Mouse (Mus musculus): ENCODE measurements at regions not wholly inside any gene's neighbourhood (a gene's known extent, or its start where the extent isn't known, plus 50 kb on each side); places are given as distances from the start of the nearest gene placed in this dataset.

DNA sequence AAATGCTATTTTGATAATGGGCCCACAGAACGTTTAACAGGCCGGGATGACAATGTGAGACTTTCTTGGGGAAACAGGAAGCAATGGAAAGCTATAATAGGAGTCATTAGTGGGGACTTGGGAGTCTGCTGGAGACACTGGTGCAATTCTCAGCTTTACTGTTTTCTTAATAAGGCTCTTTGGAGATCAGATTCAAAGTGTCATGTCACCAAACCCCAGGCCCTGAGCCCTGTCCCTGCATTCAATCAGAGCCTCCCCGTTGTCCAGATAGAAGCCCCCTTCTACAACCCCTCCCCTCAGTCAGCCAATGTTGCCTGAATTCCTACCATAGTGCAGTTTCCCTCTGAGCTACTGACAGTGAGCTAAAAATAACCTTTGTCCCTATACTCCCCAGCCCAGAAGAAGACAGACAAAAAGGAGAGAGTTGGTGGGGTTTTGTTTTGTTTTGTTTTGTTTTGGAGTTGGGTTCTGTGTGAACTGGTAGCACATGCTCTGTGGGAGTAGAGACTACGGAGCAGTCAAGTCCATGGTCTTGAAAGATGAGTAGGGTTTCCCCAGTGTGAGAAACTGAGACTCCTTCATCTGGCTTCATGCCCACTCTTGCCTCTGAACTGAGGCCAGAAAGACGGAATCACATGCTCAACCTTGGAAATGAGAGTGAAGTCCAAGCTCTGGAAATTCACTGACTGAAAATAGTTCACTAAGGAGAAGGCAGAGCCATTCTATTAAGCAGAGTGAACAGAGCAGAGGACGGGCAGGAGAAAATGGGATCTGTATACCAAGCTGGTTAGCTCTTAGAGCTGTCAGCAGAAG lies 267.3 kb downstream of the Gm826 start:
- Histone ChIP-seq H3K27me3 (replicated peaks; ENCODE audit: control insufficient read depth, insufficient read depth, low read length) (no peaks in the 10 kb centered on the region), H3K36me3 (ENCODE audit: control insufficient read depth, insufficient read depth) (no peaks in the 10 kb centered on the region), H3K27ac (ENCODE audit: low read depth, low read length) (peak overlapping the region; percentile 64; the same call in 1 of the 2 replicates), H3K4me1 (replicated peaks; ENCODE audit: control insufficient read depth, insufficient read depth, low read length) (no peaks in the 10 kb centered on the region), H3K9ac (ENCODE audit: low read depth, low read length) (no peak overlapping the region), H3K4me2 (replicated peaks; ENCODE audit: low read depth) (peak overlapping the region; percentile 10; the same call in 1 of the 2 replicates), H3K4me3 (ENCODE audit: low read depth, low read length) (no peak overlapping the region), H3K9me3 (ENCODE audit: control insufficient read depth) (no peaks in the 10 kb centered on the region)
- TF ChIP-seq CTCF (IDR thresholded peaks at IDR 0.05; ENCODE audit: low read depth): no peak
- 35% methylated on average over 6 of the region's 6 CpGs for WGBS
- peak; percentile 61 for ATAC-seq

DNA sequence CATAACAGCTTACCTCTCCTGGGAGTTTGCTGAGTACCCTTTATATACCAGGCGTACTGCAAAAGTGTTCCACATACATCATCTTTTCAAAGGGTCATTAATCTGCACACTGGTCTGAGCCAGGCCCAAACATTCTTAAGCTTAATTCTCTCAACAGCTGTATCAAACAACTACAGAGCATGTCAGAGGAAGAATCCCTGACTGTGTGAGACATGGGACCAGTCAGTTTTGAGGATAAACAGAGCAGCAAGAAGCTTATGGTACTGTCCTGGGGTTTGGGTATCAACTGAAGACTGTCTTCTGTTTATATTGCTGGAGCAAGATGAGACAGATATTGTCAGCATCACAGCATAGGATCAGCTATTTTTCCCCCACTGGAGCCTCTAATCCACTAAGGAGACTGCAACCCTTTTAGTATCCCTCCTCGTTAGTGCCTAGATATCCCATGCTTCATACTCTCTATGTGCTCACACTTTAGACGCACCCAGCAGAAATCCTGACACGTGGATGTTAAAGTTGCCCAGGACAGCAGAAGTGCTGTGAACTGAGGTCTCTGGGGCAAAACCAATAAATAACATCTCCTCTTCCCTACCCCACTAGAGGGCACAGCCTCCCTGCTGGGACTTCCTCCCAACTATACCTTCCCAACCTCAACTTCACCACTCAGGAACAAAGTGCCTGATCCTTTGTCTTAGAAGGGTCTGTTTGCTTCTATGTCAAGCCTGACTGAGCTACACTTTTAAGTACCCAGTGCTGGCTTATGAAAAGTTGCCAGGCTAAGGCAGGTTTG lies 271.6 kb downstream of the Gm826 start:
- no peak overlapping the region for H3K9ac ChIP-seq (ENCODE audit: low read depth, low read length)
- 55% methylated on average over 4 of the region's 4 CpGs for WGBS
- H3K4me3 ChIP-seq (ENCODE audit: low read depth, low read length): no peak overlapping the region
- H3K27me3 ChIP-seq (replicated peaks; ENCODE audit: control insufficient read depth, insufficient read depth, low read length): no peaks in the 10 kb centered on the region
- no peaks in the 10 kb centered on the region for H3K4me1 ChIP-seq (replicated peaks; ENCODE audit: control insufficient read depth, insufficient read depth, low read length)
- H3K4me2 ChIP-seq (replicated peaks; ENCODE audit: low read depth): no peak overlapping the region
- H3K36me3 ChIP-seq (ENCODE audit: control insufficient read depth, insufficient read depth): no peaks in the 10 kb centered on the region
- ATAC-seq: no peak
- peak; percentile 79 for TF ChIP-seq CTCF (IDR thresholded peaks at IDR 0.05; ENCODE audit: low read depth)
- H3K9me3 ChIP-seq (ENCODE audit: control insufficient read depth): no peaks in the 10 kb centered on the region
- H3K27ac ChIP-seq (ENCODE audit: low read depth, low read length): no peak overlapping the region

DNA sequence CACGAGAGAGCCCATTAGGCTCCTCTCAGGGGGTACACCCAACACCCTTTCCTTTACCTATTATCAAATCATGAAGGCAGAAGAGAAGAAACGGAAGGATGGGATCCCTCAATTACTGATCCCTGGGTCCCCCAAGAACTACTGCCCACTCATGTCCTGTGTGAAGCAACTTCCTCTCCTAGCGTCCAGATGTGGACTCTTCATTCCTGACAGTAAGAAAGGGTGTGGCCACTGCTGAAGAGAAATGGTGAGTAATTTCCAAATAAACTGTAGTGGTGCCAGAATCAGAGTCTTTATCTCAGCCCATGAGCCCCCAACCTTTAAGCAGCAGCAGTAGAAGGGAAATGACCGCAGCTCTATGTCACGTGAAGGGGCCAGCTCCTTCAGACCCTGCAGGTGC lies 273.9 kb downstream of the Gm826 start:
- H3K36me3 ChIP-seq (ENCODE audit: control insufficient read depth, insufficient read depth): no peaks in the 10 kb centered on the region
- ATAC-seq: no peak
- no peaks in the 10 kb centered on the region for H3K27me3 ChIP-seq (replicated peaks; ENCODE audit: control insufficient read depth, insufficient read depth, low read length)
- no peaks in the 10 kb centered on the region for H3K9me3 ChIP-seq (ENCODE audit: control insufficient read depth)
- H3K27ac ChIP-seq (ENCODE audit: low read depth, low read length): no peak overlapping the region
- H3K4me2 ChIP-seq (replicated peaks; ENCODE audit: low read depth): no peak overlapping the region
- no peak overlapping the region for H3K9ac ChIP-seq (ENCODE audit: low read depth, low read length)
- no peaks in the 10 kb centered on the region for H3K4me1 ChIP-seq (replicated peaks; ENCODE audit: control insufficient read depth, insufficient read depth, low read length)
- TF ChIP-seq CTCF (IDR thresholded peaks at IDR 0.05; ENCODE audit: low read depth): no peak
- H3K4me3 ChIP-seq (ENCODE audit: low read depth, low read length): no peak overlapping the region
- 73% methylated on average over 5 of the region's 5 CpGs for WGBS

DNA sequence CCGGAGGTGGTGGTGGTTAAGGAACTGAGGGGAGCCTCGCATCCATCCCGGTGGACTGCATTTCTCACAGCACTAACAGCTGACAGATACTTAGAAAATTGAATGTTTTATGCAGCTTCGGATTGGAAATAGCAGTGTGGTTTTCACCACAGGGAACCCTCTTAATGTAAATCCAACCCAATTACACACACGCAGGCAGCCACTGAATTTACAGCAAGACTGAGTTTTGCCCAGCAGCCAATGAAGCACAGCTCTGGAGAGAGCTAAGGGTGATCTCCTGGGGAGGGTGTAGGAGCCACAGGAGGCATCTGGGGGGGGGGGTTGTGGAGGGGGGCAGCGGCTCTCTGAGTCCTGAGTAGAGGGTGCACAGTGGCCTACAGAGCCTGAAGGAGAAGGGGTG lies 276.8 kb downstream of the Gm826 start:
- Histone ChIP-seq H3K4me3 (ENCODE audit: low read depth, low read length) (no peak overlapping the region), H3K27me3 (replicated peaks; ENCODE audit: control insufficient read depth, insufficient read depth, low read length) (no peaks in the 10 kb centered on the region), H3K9me3 (ENCODE audit: control insufficient read depth) (no peaks in the 10 kb centered on the region), H3K4me1 (replicated peaks; ENCODE audit: control insufficient read depth, insufficient read depth, low read length) (no peaks in the 10 kb centered on the region), H3K9ac (ENCODE audit: low read depth, low read length) (no peak overlapping the region), H3K36me3 (ENCODE audit: control insufficient read depth, insufficient read depth) (no peaks in the 10 kb centered on the region), H3K4me2 (replicated peaks; ENCODE audit: low read depth) (no peak overlapping the region), H3K27ac (ENCODE audit: low read depth, low read length) (no peak overlapping the region)
- no peak for TF ChIP-seq CTCF (IDR thresholded peaks at IDR 0.05; ENCODE audit: low read depth)
- ATAC-seq: no peak
- WGBS: 68% methylated on average over 6 of the region's 6 CpGs

DNA sequence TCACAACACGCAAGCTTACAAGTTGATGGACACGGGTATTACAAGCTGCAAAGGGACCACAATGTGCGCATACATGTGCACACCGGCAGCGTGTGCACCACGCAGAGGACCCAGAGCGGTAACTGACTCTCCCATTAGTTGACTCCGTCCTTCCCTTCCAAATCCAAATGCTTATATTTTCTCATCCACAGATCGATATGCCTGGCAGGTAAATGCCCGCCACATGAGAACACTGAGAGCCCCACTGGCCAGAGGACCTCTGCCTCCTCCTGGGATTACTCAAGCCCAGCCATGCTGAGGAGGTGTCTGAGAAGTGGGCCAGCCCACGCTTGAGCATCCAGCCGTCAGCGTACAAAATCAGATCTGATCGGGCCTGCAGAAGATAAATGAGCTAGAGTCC lies 279.6 kb downstream of the Gm826 start:
- no peak overlapping the region for H3K4me2 ChIP-seq (replicated peaks; ENCODE audit: low read depth)
- 92% methylated on average over 14 of the region's 14 CpGs for WGBS
- no peak overlapping the region for H3K27ac ChIP-seq (ENCODE audit: low read depth, low read length)
- no peaks in the 10 kb centered on the region for H3K36me3 ChIP-seq (ENCODE audit: control insufficient read depth, insufficient read depth)
- no peak overlapping the region for H3K9ac ChIP-seq (ENCODE audit: low read depth, low read length)
- no peaks in the 10 kb centered on the region for H3K4me1 ChIP-seq (replicated peaks; ENCODE audit: control insufficient read depth, insufficient read depth, low read length)
- H3K9me3 ChIP-seq (ENCODE audit: control insufficient read depth): no peaks in the 10 kb centered on the region
- no peak for TF ChIP-seq CTCF (IDR thresholded peaks at IDR 0.05; ENCODE audit: low read depth)
- no peak for ATAC-seq
- H3K4me3 ChIP-seq (ENCODE audit: low read depth, low read length): no peak overlapping the region
- H3K27me3 ChIP-seq (replicated peaks; ENCODE audit: control insufficient read depth, insufficient read depth, low read length): no peaks in the 10 kb centered on the region

DNA sequence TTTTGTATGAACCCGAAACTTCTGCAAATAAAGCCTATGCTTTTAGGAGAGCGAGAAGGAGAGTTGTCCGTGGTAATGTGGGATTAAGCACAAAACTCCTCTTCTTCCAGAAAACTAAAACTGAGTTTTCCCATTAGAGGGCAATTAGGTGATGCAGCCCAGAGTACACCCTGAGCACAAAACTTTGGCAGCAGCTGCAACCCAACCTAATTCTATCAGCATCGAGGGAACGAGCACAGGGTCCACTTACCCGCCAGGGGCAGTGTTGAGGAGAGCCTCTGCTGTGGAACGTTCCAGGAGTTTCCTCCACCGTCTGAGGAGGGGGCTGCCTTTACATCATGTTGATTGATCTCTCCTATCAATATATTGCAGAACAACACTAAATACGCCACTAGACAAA lies 285.7 kb downstream of the Gm826 start:
- no peak for TF ChIP-seq CTCF (IDR thresholded peaks at IDR 0.05; ENCODE audit: low read depth)
- Histone ChIP-seq H3K9ac (ENCODE audit: low read depth, low read length) (no peak overlapping the region), H3K27ac (ENCODE audit: low read depth, low read length) (no peak overlapping the region), H3K4me1 (replicated peaks; ENCODE audit: control insufficient read depth, insufficient read depth, low read length) (no peaks in the 10 kb centered on the region), H3K4me2 (replicated peaks; ENCODE audit: low read depth) (no peak overlapping the region), H3K9me3 (ENCODE audit: control insufficient read depth) (no peaks in the 10 kb centered on the region), H3K36me3 (ENCODE audit: control insufficient read depth, insufficient read depth) (no peaks in the 10 kb centered on the region), H3K27me3 (replicated peaks; ENCODE audit: control insufficient read depth, insufficient read depth, low read length) (no peaks in the 10 kb centered on the region), H3K4me3 (ENCODE audit: low read depth, low read length) (no peak overlapping the region)
- ATAC-seq: no peak
- 86% methylated on average over 9 of the region's 9 CpGs for WGBS

Data from intestine, postnatal 0 days (tissue).